Comparison of ENCODE assay signal across 8 mouse cellular contexts in the genomic region with DNA sequence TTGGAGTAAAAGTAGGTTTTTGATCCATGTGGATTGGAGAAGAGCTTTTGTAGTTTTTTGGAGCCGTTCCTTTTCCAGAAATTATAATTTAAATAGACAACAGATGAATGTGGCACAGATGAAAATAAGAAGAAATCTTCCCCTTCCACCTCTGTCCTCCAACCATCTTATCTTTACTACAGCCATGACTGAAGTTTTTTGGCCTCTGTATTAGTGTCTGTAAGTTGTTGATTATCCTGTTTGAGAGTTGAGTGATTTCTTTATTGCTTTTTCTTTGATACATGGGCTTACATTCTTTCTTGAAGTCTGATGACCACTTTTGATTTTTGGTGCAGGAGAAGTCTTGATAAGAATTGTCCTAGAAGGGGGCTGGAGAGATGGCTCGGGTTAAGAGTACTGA. TPM values are rescaled to one million over a fixed set of nuclear protein-coding genes. Genes with fewer than 3 reads are reported as not detected.
DNase-seq lines count a peak whose midpoint lies in the region; ATAC-seq lines count a peak whose summit lies in the region.

No protein-coding gene starts in this region.

- DNase-seq in heart, adult 11 months = no peak
- DNase-seq in c-Kit-negative CD71-positive TER-119-positive erythroid progenitor cells, embryonic 14.5 days (ENCODE audit: low read depth, low spot score) = peak; percentile 9
- DNase-seq in midbrain, embryonic 10.5 days (ENCODE audit: low spot score) = no peak
- no peak for DNase-seq in embryo, embryonic 11 days
- no peak for DNase-seq in cerebellum, postnatal 10 days

- no peaks in the 10 kb centered on the region for H3K36me3 ChIP-seq in heart, embryonic 15.5 days
- H3K36me3 ChIP-seq in hindbrain, embryonic 13.5 days = no peaks in the 10 kb centered on the region
- peaks cover 34% of the 10 kb centered on the region for H3K36me3 ChIP-seq in midbrain, embryonic 10.5 days

- H3K4me1 ChIP-seq in heart, embryonic 15.5 days (replicated peaks) = peaks cover 38% of the 10 kb centered on the region
- H3K4me1 ChIP-seq in hindbrain, embryonic 13.5 days (replicated peaks) = peaks cover 40% of the 10 kb centered on the region
- H3K4me1 ChIP-seq in midbrain, embryonic 10.5 days = peaks cover 22% of the 10 kb centered on the region

- H3K4me3 ChIP-seq in heart, embryonic 15.5 days = peak overlapping the region; percentile 93
- H3K4me3 ChIP-seq in hindbrain, embryonic 13.5 days = peak overlapping the region; percentile 76
- H3K4me3 ChIP-seq in midbrain, embryonic 10.5 days = peak overlapping the region; percentile 93

- 51% methylated on average over 2 of the region's 2 CpGs for WGBS in heart, embryonic 15.5 days
- 82% methylated on average over 2 of the region's 2 CpGs for WGBS in hindbrain, embryonic 13.5 days
- 80% methylated on average over 2 of the region's 2 CpGs for WGBS in midbrain, embryonic 10.5 days

- H3K4me2 ChIP-seq in heart, embryonic 15.5 days = peak overlapping the region; percentile 74
- peak overlapping the region; percentile 93 for H3K4me2 ChIP-seq in hindbrain, embryonic 13.5 days

- no peaks in the 10 kb centered on the region for H3K9me3 ChIP-seq in heart, embryonic 15.5 days (replicated peaks)
- H3K9me3 ChIP-seq in hindbrain, embryonic 13.5 days = no peaks in the 10 kb centered on the region
- H3K9me3 ChIP-seq in midbrain, embryonic 10.5 days (replicated peaks) = no peaks in the 10 kb centered on the region

- H3K27ac ChIP-seq in heart, embryonic 15.5 days = no peak overlapping the region
- no peak overlapping the region for H3K27ac ChIP-seq in hindbrain, embryonic 13.5 days
- H3K27ac ChIP-seq in midbrain, embryonic 10.5 days (replicated peaks) = no peak overlapping the region

- ATAC-seq in heart, embryonic 15.5 days (replicated peaks; ENCODE audit: insufficient number of reproducible peaks, insufficient read depth, low FRiP score, low read depth) = no peak
- no peak for ATAC-seq in hindbrain, embryonic 13.5 days (ENCODE audit: low FRiP score)
- ATAC-seq in monocyte, adult 5-6 weeks (replicated peaks; ENCODE audit: insufficient number of reproducible peaks, low FRiP score, low TSS enrichment, poor library complexity, severe bottlenecking) = no peak

- H3K9ac ChIP-seq in heart, embryonic 15.5 days = no peak overlapping the region
- H3K9ac ChIP-seq in hindbrain, embryonic 13.5 days = peak overlapping the region; percentile 92

- H3K27me3 ChIP-seq in heart, embryonic 15.5 days = no peaks in the 10 kb centered on the region
- no peaks in the 10 kb centered on the region for H3K27me3 ChIP-seq in hindbrain, embryonic 13.5 days
- H3K27me3 ChIP-seq in midbrain, embryonic 10.5 days (ENCODE audit: low read depth, poor library complexity, severe bottlenecking) = no peaks in the 10 kb centered on the region

RNA-seq across cellular contexts. Expression of a gene that starts 1.7 kb away (rescaled TPM):
- polyA plus RNA-seq in heart, embryonic 15.5 days (2015; fragmentation: Nextera tagmentation; extraction: Ambion mirVana) = 7.1 and 9.5 TPM in 2 replicates
- polyA plus RNA-seq in hindbrain, embryonic 13.5 days (2015; fragmentation: Nextera tagmentation; extraction: Ambion mirVana) = 16.0 and 17.0 TPM in 2 replicates
- 13.6 and 14.1 TPM in 2 replicates for polyA plus RNA-seq in midbrain, embryonic 10.5 days (2016; fragmentation: Nextera tagmentation; extraction: Ambion mirVana)
- total RNA-seq in monocyte, adult 5-6 weeks (2017) = 26.9 to 46.5 TPM (median 34.1 TPM) in 3 replicates

RNA-seq across cellular contexts. Expression of a gene that starts 29.7 kb away (rescaled TPM):
- polyA plus RNA-seq in heart, embryonic 15.5 days (2015; fragmentation: Nextera tagmentation; extraction: Ambion mirVana) = 4.6 and 6.9 TPM in 2 replicates
- 4.6 and 5.7 TPM in 2 replicates for polyA plus RNA-seq in hindbrain, embryonic 13.5 days (2015; fragmentation: Nextera tagmentation; extraction: Ambion mirVana)
- polyA plus RNA-seq in midbrain, embryonic 10.5 days (2016; fragmentation: Nextera tagmentation; extraction: Ambion mirVana) = 6.9 and 7.0 TPM in 2 replicates
- 15.4 to 39.1 TPM (median 16.3 TPM) in 3 replicates for total RNA-seq in monocyte, adult 5-6 weeks (2017)

RNA-seq across cellular contexts. Expression of a gene that starts 40.7 kb away (rescaled TPM):
- 10.8 and 15.9 TPM in 2 replicates for polyA plus RNA-seq in heart, embryonic 15.5 days (2015; fragmentation: Nextera tagmentation; extraction: Ambion mirVana)
- polyA plus RNA-seq in hindbrain, embryonic 13.5 days (2015; fragmentation: Nextera tagmentation; extraction: Ambion mirVana) = 18.8 and 19.8 TPM in 2 replicates
- polyA plus RNA-seq in midbrain, embryonic 10.5 days (2016; fragmentation: Nextera tagmentation; extraction: Ambion mirVana) = 18.5 and 20.9 TPM in 2 replicates
- total RNA-seq in monocyte, adult 5-6 weeks (2017) = 19.2 to 40.7 TPM (median 19.9 TPM) in 3 replicates

RNA-seq across cellular contexts. Expression of a gene that starts 46.7 kb away (rescaled TPM):
- 76.0 and 86.2 TPM in 2 replicates for polyA plus RNA-seq in heart, embryonic 15.5 days (2015; fragmentation: Nextera tagmentation; extraction: Ambion mirVana)
- 52.7 and 54.9 TPM in 2 replicates for polyA plus RNA-seq in hindbrain, embryonic 13.5 days (2015; fragmentation: Nextera tagmentation; extraction: Ambion mirVana)
- 69.6 and 81.8 TPM in 2 replicates for polyA plus RNA-seq in midbrain, embryonic 10.5 days (2016; fragmentation: Nextera tagmentation; extraction: Ambion mirVana)
- 32.3 to 49.4 TPM (median 46.6 TPM) in 3 replicates for total RNA-seq in monocyte, adult 5-6 weeks (2017)

RNA-seq across cellular contexts. Expression of a gene that starts 51.3 kb away (rescaled TPM):
- polyA plus RNA-seq in heart, embryonic 15.5 days (2015; fragmentation: Nextera tagmentation; extraction: Ambion mirVana) = 2.2 and 3.0 TPM in 2 replicates
- polyA plus RNA-seq in hindbrain, embryonic 13.5 days (2015; fragmentation: Nextera tagmentation; extraction: Ambion mirVana) = 3.0 TPM in 2 replicates
- polyA plus RNA-seq in midbrain, embryonic 10.5 days (2016; fragmentation: Nextera tagmentation; extraction: Ambion mirVana) = 4.6 and 4.9 TPM in 2 replicates
- total RNA-seq in monocyte, adult 5-6 weeks (2017) = 0.49 to 1.1 TPM in 2 of 3 replicates, not detected in the other
